Comparison of ENCODE assay signal across 27 mouse cellular contexts in the genomic region with DNA sequence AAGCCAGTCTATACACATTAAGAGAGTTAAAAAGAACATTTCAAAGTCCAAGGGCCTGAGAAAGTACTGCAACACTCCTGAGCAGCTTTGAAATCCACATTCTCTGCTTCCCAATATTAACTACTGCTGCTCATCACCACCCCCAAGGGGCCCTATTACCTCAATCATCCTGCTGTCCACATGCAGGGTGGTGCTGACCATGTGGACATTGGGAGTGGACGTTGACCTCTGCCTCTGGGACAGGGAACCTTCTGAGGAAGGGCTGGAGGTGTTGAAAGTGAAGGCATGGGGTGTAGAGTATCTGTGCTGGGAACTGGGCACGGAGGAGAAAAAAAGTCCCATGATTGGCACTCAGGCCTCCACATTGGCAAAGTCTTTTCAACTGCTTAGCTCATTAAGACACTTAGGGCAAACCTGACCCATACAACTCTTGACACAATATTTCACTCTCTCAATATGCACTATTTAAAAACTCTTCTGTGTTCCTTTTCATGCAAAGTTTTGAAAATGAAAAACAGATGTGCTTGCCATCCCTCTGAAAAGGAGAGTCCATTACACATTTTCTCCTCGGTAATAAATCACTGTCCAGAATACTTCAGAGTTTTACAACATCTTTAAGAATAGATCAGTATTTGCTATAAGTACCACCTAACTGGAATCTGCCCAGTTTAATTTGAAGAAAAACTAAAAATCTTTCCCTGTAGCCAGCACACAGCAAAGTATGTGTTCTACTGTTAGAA. TPM values are rescaled to one million over a fixed set of nuclear protein-coding genes. Genes with fewer than 3 reads are reported as not detected.
DNase-seq lines count a peak whose midpoint lies in the region; ATAC-seq and TF ChIP-seq lines count a peak whose summit lies in the region.
"Had no signal": no experiment of that assay in that cellular context is flagged by ENCODE, and none has a peak within 500 bp of the region (broad histone marks: within the 10 kb centered on the region; RNA-seq: fewer than 3 reads in every experiment).

No protein-coding gene starts in this region.

- peak overlapping the region; percentile 77 for H3K27ac ChIP-seq in gastrocnemius, adult 2 months
- H3K27ac ChIP-seq in liver, embryonic 13.5 days: no peak overlapping the region
- H3K27ac ChIP-seq in forebrain, embryonic 16.5 days (ENCODE audit: low read length): no peak overlapping the region
- H3K27ac ChIP-seq in forebrain, embryonic 12.5 days: no peak overlapping the region
- H3K27ac ChIP-seq: forebrain, embryonic 10.5 days; heart, embryonic 10.5 days; hindbrain, embryonic 15.5 days; limb, embryonic 10.5 days; liver, embryonic 14.5 days; midbrain, embryonic 10.5 days; neural tube, embryonic 15.5 days; stomach, postnatal 0 days had no signal

- intact Hi-C loops in gastrocnemius, adult 2 months (cut with DNase I): loop anchor here (5.0 kb wide), 1 partner anchor 46 kb away; a partner anchor contains a TSS

- H3K27me3 ChIP-seq in liver, embryonic 13.5 days: no peaks in the 10 kb centered on the region
- no peaks in the 10 kb centered on the region for H3K27me3 ChIP-seq in forebrain, embryonic 16.5 days (replicated peaks; ENCODE audit: control insufficient read depth, insufficient read depth, low read length)
- no peaks in the 10 kb centered on the region for H3K27me3 ChIP-seq in forebrain, embryonic 12.5 days
- H3K27me3 ChIP-seq: hindbrain, embryonic 15.5 days; neural tube, embryonic 15.5 days had no signal

- 70% methylated on average over 3 of the region's 3 CpGs for WGBS in liver, embryonic 13.5 days (ENCODE audit: insufficient replicate concordance)
- WGBS in forebrain, embryonic 16.5 days: 92% methylated on average over 3 of the region's 3 CpGs
- 86% methylated on average over 3 of the region's 3 CpGs for WGBS in forebrain, embryonic 12.5 days

- ATAC-seq in liver, embryonic 13.5 days (ENCODE audit: low read depth): peak; percentile 45; the same call in 1 of the 2 replicates
- no peak for ATAC-seq in forebrain, embryonic 16.5 days
- ATAC-seq in forebrain, embryonic 12.5 days (ENCODE audit: low FRiP score): no peak
- ATAC-seq: lung, postnatal 0 days had no signal

- no peak overlapping the region for H3K4me3 ChIP-seq in gastrocnemius, adult 2 months
- H3K4me3 ChIP-seq in liver, embryonic 13.5 days (replicated peaks): no peak overlapping the region
- H3K4me3 ChIP-seq in forebrain, embryonic 16.5 days (replicated peaks; ENCODE audit: low read length): no peak overlapping the region
- H3K4me3 ChIP-seq in forebrain, embryonic 12.5 days (replicated peaks): no peak overlapping the region
- H3K4me3 ChIP-seq: forebrain, embryonic 10.5 days; heart, embryonic 10.5 days; hindbrain, embryonic 15.5 days; limb, embryonic 10.5 days; midbrain, embryonic 10.5 days; neural tube, embryonic 15.5 days had no signal

- no peak for TF ChIP-seq CTCF in gastrocnemius, adult 2 months (IDR thresholded peaks at IDR 0.05)

- no peaks in the 10 kb centered on the region for H3K9me3 ChIP-seq in liver, embryonic 13.5 days (replicated peaks)
- no peaks in the 10 kb centered on the region for H3K9me3 ChIP-seq in forebrain, embryonic 16.5 days (ENCODE audit: control insufficient read depth, low read length)
- H3K9me3 ChIP-seq in forebrain, embryonic 12.5 days: no peaks in the 10 kb centered on the region
- H3K9me3 ChIP-seq: forebrain, embryonic 10.5 days; heart, embryonic 10.5 days; hindbrain, embryonic 15.5 days; limb, embryonic 10.5 days; midbrain, embryonic 10.5 days; neural tube, embryonic 15.5 days had no signal

- no peak overlapping the region for H3K9ac ChIP-seq in liver, embryonic 13.5 days
- no peak overlapping the region for H3K9ac ChIP-seq in forebrain, embryonic 16.5 days (replicated peaks; ENCODE audit: low read depth, low read length)
- no peak overlapping the region for H3K9ac ChIP-seq in forebrain, embryonic 12.5 days
- H3K9ac ChIP-seq: hindbrain, embryonic 15.5 days; liver, embryonic 14.5 days; neural tube, embryonic 15.5 days had no signal

- H3K36me3 ChIP-seq in liver, embryonic 13.5 days: peaks cover 82% of the 10 kb centered on the region
- H3K36me3 ChIP-seq in forebrain, embryonic 16.5 days (ENCODE audit: control insufficient read depth, insufficient read depth): peaks cover 25% of the 10 kb centered on the region
- peaks cover 90% of the 10 kb centered on the region for H3K36me3 ChIP-seq in forebrain, embryonic 12.5 days (replicated peaks)

- peaks cover 22% of the 10 kb centered on the region; the same call in 1 of the 2 replicates for H3K4me1 ChIP-seq in liver, embryonic 13.5 days (replicated peaks)
- no peaks in the 10 kb centered on the region for H3K4me1 ChIP-seq in forebrain, embryonic 16.5 days (replicated peaks; ENCODE audit: control insufficient read depth, insufficient read depth, low read length)
- H3K4me1 ChIP-seq in forebrain, embryonic 12.5 days: no peaks in the 10 kb centered on the region
- H3K4me1 ChIP-seq: forebrain, embryonic 10.5 days; heart, embryonic 10.5 days; hindbrain, embryonic 15.5 days; midbrain, embryonic 10.5 days; neural tube, embryonic 15.5 days had no signal

- peak; percentile 38 for DNase-seq in gastrocnemius, adult 2 months
- DNase-seq in gastrocnemius, postnatal 4 days (ENCODE audit: low spot score in 2 of 2): no peak
- DNase-seq in liver, embryonic 13.5 days: no peak
- no peak for DNase-seq in liver
- DNase-seq in kidney, postnatal 14 days: peak; percentile 45
- peak; percentile 76 for DNase-seq in yolk sac, embryonic 10.5 days (ENCODE audit: low spot score)
- DNase-seq: adrenal gland, postnatal 36 days; cerebellum, adult 9-10 months; thymus, adult 2 months; thymus, postnatal 4 days had no signal

- H3K4me2 ChIP-seq in liver, embryonic 13.5 days: no peak overlapping the region
- no peak overlapping the region for H3K4me2 ChIP-seq in forebrain, embryonic 16.5 days (ENCODE audit: low read length)
- no peak overlapping the region for H3K4me2 ChIP-seq in forebrain, embryonic 12.5 days
- H3K4me2 ChIP-seq: hindbrain, embryonic 15.5 days; neural tube, embryonic 15.5 days had no signal

RNA-seq across cellular contexts. Expression of a gene that starts 29.5 kb away (rescaled TPM):
- total RNA-seq in gastrocnemius, adult 2 months (2021): 10 to 100 TPM; 45.9 to 52.0 TPM
- 10 to 100 TPM; 38.2 to 40.9 TPM for total RNA-seq in gastrocnemius, postnatal 4 days (2021)
- polyA plus RNA-seq in liver, embryonic 13.5 days (2015; fragmentation: Nextera tagmentation; extraction: Ambion mirVana): 11.4 and 12.1 TPM in 2 replicates
- polyA plus RNA-seq in forebrain, embryonic 16.5 days (2015; fragmentation: Nextera tagmentation; extraction: Ambion mirVana): 42.7 and 45.6 TPM in 2 replicates
- 26.5 and 28.2 TPM in 2 replicates for polyA plus RNA-seq in forebrain, embryonic 12.5 days (2016; fragmentation: Nextera tagmentation; extraction: Ambion mirVana)

RNA-seq across cellular contexts. Expression of a gene that starts 38.9 kb away (rescaled TPM):
- total RNA-seq in gastrocnemius, adult 2 months (2021): under 1 TPM in 1 of 2 experiments, not detected in 1; 0.15 TPM
- under 1 TPM; 0.26 to 0.29 TPM for total RNA-seq in gastrocnemius, postnatal 4 days (2021)
- polyA plus RNA-seq in liver, embryonic 13.5 days (2015; fragmentation: Nextera tagmentation; extraction: Ambion mirVana): 6.6 and 7.2 TPM in 2 replicates
- 0.47 and 0.67 TPM in 2 replicates for polyA plus RNA-seq in forebrain, embryonic 16.5 days (2015; fragmentation: Nextera tagmentation; extraction: Ambion mirVana)
- 0.28 and 0.32 TPM in 2 replicates for polyA plus RNA-seq in forebrain, embryonic 12.5 days (2016; fragmentation: Nextera tagmentation; extraction: Ambion mirVana)
- total RNA-seq: adrenal gland, adult 18-20 months; adrenal gland, postnatal 36 days; hematopoietic stem cell, adult 5-6 weeks; layer of hippocampus, adult 18-20 months; layer of hippocampus, postnatal 25 days; midbrain, postnatal 0 days had no signal
- polyA plus RNA-seq: cortical plate, adult 2 months had no signal

RNA-seq across cellular contexts. Expression of a gene that starts 45.2 kb away (rescaled TPM):
- total RNA-seq in gastrocnemius, adult 2 months (2021): 100 to 1,000 TPM; 129 to 136 TPM
- 100 to 1,000 TPM; 123 to 137 TPM for total RNA-seq in gastrocnemius, postnatal 4 days (2021)
- 32.8 and 38.3 TPM in 2 replicates for polyA plus RNA-seq in liver, embryonic 13.5 days (2015; fragmentation: Nextera tagmentation; extraction: Ambion mirVana)
- 158 and 160 TPM in 2 replicates for polyA plus RNA-seq in forebrain, embryonic 16.5 days (2015; fragmentation: Nextera tagmentation; extraction: Ambion mirVana)
- polyA plus RNA-seq in forebrain, embryonic 12.5 days (2016; fragmentation: Nextera tagmentation; extraction: Ambion mirVana): 155 and 156 TPM in 2 replicates

Comparison
In these comparisons a context has a peak if more than half of its experiments do, and no peak if none do; other contexts are left out.
1. DNase-seq: peak in gastrocnemius, adult 2 months (single experiment), kidney, postnatal 14 days (single experiment) and yolk sac, embryonic 10.5 days (single experiment); none in gastrocnemius, postnatal 4 days (0 of 2), liver, embryonic 13.5 days (single experiment) and liver (single experiment).